Mouse (Mus musculus) G1E (cell line): Measurements from ENCODE around the gene Mxd4.

Experiments
- CTCF ChIP-seq: IDR thresholded peaks from 2 replicates; pipeline ENCODE4 v1.5.1; 2012; ENCODE audit warnings: low read depth, low read length, inconsistent platforms, mixed read lengths
- GATA1 ChIP-seq: IDR thresholded peaks from 2 replicates; pipeline ENCODE4 v1.6.1; 2012; ENCODE audit warnings: borderline replicate concordance, low read length, inconsistent platforms, mixed read lengths
- GATA2 ChIP-seq: IDR thresholded peaks from 2 replicates; pipeline ENCODE4 v1.6.1; 2012; ENCODE audit warnings: low read depth, low read length, inconsistent platforms, borderline replicate concordance
- POLR2AphosphoS5 ChIP-seq: IDR thresholded peaks from 2 replicates; pipeline ENCODE4 v1.6.1; 2012; ENCODE audit warnings: low read depth, low read length, inconsistent platforms; ENCODE audit not compliant: insufficient replicate concordance
- TAL1 ChIP-seq: conservative IDR thresholded peaks from 2 replicates; pipeline ENCODE4 v1.6.1; 2012; ENCODE audit warnings: low read depth, low read length, inconsistent platforms, mixed read lengths

- TF ChIP-seq CTCF (no peak), GATA1 (no peak), POLR2AphosphoS5 (no peak), TAL1 (no peak), GATA2 (no peak)
These were observed 31.2 kb upstream of the Mxd4 start for GRCm38 (mm10) chr5:34218672-34219071.
